Mouse (Mus musculus) G1E (cell line): ENCODE measurements around the gene Hsd17b3. TPM values are rescaled to one million over a fixed set of nuclear protein-coding genes. Genes with fewer than 3 reads are reported as not detected.

Source experiments
- ATAC-seq: 2 replicates; pipeline ENCODE4 v1.8.0; 2016; ENCODE audit warnings: mild to moderate bottlenecking; ENCODE audit not compliant: insufficient number of reproducible peaks, poor library complexity, low FRiP score, severe bottlenecking; ENCODE audit errors: extremely low read depth
- DNase-seq: peaks from one replicate; pipeline ENCODE4 v3.0.0; 2012; ENCODE audit warnings: low spot score
- H3K27me3 ChIP-seq: 2 replicates; pipeline ENCODE4 v1.6.1; 2012; ENCODE audit warnings: mild to moderate bottlenecking, low read length, inconsistent platforms; ENCODE audit not compliant: insufficient read depth
- H3K36me3 ChIP-seq: replicated peaks from 2 replicates; pipeline ENCODE3; 2012; ENCODE audit warnings: mild to moderate bottlenecking, inconsistent platforms
- H3K4me1 ChIP-seq: 2 replicates; pipeline ENCODE4 v1.6.1; 2012; ENCODE audit warnings: low read depth, low read length, inconsistent platforms, mixed read lengths; ENCODE audit not compliant: insufficient read depth
- H3K4me3 ChIP-seq: 2 replicates; pipeline ENCODE4 v1.5.1; 2012; ENCODE audit warnings: low read depth, mild to moderate bottlenecking, inconsistent platforms, low read length, moderate library complexity, mixed read lengths
- H3K9me3 ChIP-seq: replicated peaks from 2 replicates; pipeline ENCODE4 v1.6.1; 2012; ENCODE audit warnings: inconsistent platforms
- CTCF ChIP-seq: IDR thresholded peaks from 2 replicates; pipeline ENCODE4 v1.5.1; 2012; ENCODE audit warnings: low read depth, low read length, inconsistent platforms, mixed read lengths
- GATA1 ChIP-seq: IDR thresholded peaks from 2 replicates; pipeline ENCODE4 v1.6.1; 2012; ENCODE audit warnings: borderline replicate concordance, low read length, inconsistent platforms, mixed read lengths
- GATA2 ChIP-seq: IDR thresholded peaks from 2 replicates; pipeline ENCODE4 v1.6.1; 2012; ENCODE audit warnings: low read depth, low read length, inconsistent platforms, borderline replicate concordance
- POLR2AphosphoS5 ChIP-seq: IDR thresholded peaks from 2 replicates; pipeline ENCODE4 v1.6.1; 2012; ENCODE audit warnings: low read depth, low read length, inconsistent platforms; ENCODE audit not compliant: insufficient replicate concordance
- TAL1 ChIP-seq: conservative IDR thresholded peaks from 2 replicates; pipeline ENCODE4 v1.6.1; 2012; ENCODE audit warnings: low read depth, low read length, inconsistent platforms, mixed read lengths
- polyA plus RNA-seq: library from polyadenylated mRNA; stranded (reverse); fragments of >175 nt; gene quantifications from 2 replicates; pipeline ENCODE4 v1.2.3, GENCODE M21; 2012
- total RNA-seq, 2 experiments: library from RNA; stranded (forward) in 1 of 2; stranded (reverse) in 1 of 2; fragments of 200-1000 nt in 1 of 2; fragments of >200 nt in 1 of 2; fragmentation: Nextera tagmentation in 1 of 2; gene quantifications; 2 replicates each; pipeline ENCODE4 v1.2.3; 2014 to 2017

Hsd17b3 gene
- total and polyA plus RNA-seq, 3 experiments: 0.22 TPM; not detected in 2

DNA sequence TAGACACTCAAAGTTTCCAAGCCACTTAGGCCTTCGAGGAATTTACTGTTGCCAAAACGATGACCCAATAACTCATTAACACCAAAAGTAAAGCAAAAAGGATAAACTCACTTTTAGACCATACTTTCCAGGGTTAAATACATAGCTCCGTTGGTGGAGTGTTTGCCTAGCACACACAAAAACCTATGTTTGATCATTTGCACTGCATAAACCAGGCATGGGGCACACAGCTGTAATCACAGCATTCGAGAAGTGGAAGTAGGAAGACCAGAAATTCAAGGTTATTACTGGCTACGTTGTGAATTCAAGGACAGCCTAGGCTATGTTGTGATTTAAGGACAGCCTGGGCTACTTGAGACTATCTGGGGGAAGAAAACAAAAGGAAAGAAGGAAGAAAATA, 1.2 kb upstream of the Hsd17b3 start:
- H3K4me1 ChIP-seq: no peaks in the 10 kb centered on the region
- TF ChIP-seq POLR2AphosphoS5 (no peak), GATA1 (no peak), TAL1 (no peak), GATA2 (no peak), CTCF (no peak)
- H3K36me3 ChIP-seq: no peaks in the 10 kb centered on the region
- no peaks in the 10 kb centered on the region for H3K9me3 ChIP-seq
- no peak for DNase-seq
- H3K27me3 ChIP-seq: peaks cover 3% of the 10 kb centered on the region
- H3K4me3 ChIP-seq: no peak overlapping the region
- ATAC-seq: no peak

DNA sequence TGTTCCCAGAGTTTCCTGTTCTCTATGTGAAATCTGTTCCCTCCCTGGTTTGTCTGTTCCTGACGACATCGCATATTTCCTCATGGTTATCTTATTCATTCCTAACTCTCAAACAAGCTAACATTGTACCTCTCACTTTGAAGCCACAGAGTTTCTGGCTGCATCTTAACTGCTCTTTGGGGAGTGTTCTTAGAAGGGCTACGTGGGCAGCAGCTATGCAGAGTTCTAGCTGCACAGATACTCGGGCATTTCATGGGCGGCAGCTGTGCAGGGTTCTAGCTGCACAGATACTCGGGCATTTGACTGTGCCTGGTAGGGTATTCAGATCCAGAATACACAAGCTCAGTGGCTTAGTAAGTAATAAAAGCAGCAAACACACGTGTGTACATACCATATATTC, 973 bp downstream of the Hsd17b3 start:
- TF ChIP-seq GATA1 (no peak), POLR2AphosphoS5 (no peak), GATA2 (no peak), TAL1 (no peak), CTCF (no peak)
- Histone ChIP-seq H3K4me1 (no peaks in the 10 kb centered on the region), H3K4me3 (no peak overlapping the region), H3K27me3 (peaks cover 3% of the 10 kb centered on the region), H3K36me3 (no peaks in the 10 kb centered on the region), H3K9me3 (no peaks in the 10 kb centered on the region)
- DNase-seq: no peak
- ATAC-seq: no peak

DNA sequence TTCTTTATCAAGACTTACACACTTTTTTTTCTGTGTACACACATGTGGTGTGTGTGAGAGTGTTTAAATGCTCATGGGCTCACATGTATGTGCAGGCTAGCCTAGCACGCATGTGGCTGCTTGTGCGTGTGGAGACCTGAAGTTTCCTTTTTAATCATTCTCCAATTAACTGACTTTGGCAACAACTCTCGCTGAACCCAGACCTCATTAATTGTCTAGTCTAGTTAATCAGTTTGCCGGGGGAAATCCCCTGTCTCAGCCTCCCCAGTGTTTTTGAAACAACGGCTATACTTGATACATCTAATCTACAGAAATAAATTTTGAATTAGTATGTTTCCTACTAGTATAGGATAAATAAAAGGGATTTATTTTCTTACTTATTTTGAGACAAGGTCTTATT, 3.0 kb downstream of the Hsd17b3 start:
- no peaks in the 10 kb centered on the region for H3K9me3 ChIP-seq
- TF ChIP-seq CTCF: no peak
- TF ChIP-seq GATA2: no peak
- TF ChIP-seq TAL1: no peak
- TF ChIP-seq POLR2AphosphoS5: no peak
- no peak for TF ChIP-seq GATA1
- ATAC-seq: no peak

DNA sequence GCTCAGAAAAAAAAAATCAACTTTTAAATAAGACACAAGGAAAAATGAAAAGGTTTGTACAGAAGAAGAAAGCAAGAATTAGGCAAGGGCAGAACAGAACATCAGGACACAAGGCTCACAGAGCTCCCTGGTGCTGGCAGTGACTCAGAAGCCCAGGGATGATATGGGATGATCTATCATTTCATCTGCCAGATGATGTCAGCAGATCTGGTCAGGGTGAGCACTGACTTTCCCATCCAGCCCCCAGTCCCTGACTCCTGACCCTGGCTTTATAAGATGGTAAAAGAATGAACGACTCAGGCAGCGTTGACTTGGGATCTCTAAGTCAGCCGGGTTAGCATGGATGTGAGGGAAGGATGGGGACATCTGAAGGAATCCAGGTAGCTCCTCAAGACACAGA, 5.7 kb downstream of the Hsd17b3 start:
- TF ChIP-seq TAL1 (no peak), GATA1 (no peak), CTCF (no peak), POLR2AphosphoS5 (no peak), GATA2 (no peak)
- no peak for DNase-seq

More for the DNA sequence above, 3.0 kb downstream of the Hsd17b3 start:
- Histone ChIP-seq H3K27me3 (peaks cover 7% of the 10 kb centered on the region), H3K4me3 (no peak overlapping the region), H3K4me1 (no peaks in the 10 kb centered on the region), H3K36me3 (no peaks in the 10 kb centered on the region)
- DNase-seq: no peak

DNA sequence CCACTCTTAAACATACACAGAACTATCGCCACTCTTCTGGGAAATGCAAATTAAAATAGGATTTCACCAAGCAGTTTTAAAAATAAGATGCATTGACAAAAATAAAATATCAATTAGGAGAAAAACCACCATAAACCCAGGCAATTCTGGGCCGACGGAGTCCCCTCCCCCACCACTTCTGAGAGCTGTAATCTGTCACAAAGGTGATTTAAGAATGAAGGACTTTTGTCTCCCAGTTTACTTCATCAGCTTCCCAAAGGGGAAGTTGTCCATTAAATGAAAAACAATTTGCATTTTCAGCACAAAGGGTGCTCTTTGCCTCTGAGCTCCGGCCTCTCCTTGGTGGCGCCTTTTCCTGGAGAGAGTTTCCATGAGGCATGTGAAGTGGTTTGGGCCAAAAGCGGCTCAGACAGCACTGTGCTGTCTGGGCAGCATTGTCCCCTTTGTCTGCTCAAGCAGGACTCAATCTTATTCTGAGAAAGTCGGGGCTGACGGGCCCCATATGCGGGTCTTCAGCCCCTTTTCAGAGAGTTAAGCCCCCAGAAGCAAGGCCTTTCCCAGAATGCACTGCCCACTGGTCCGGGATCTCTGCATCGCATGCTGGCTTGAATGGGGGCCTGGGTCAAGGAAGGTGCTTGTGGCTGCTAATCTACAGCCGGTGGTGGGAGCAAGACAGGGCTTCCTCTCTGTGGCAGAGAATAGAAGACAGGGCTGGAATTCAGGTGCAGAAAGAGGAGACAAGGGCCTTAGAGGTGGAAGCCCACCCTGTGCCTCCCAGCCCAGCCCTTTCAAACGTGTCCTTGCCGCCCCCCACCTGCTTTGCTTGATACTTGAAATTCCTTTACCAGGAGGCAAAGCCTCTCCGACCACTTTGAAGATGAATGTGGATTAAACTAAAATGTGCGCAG, 7.8 kb downstream of the Hsd17b3 start:
- ATAC-seq: no peak
- no peak for DNase-seq
- H3K9me3 ChIP-seq: no peaks in the 10 kb centered on the region
- no peaks in the 10 kb centered on the region for H3K36me3 ChIP-seq
- H3K4me3 ChIP-seq: no peak overlapping the region
- no peaks in the 10 kb centered on the region for H3K4me1 ChIP-seq
- TF ChIP-seq GATA1 (no peak), CTCF (no peak), POLR2AphosphoS5 (no peak), GATA2 (no peak)
- H3K27me3 ChIP-seq: peaks cover 14% of the 10 kb centered on the region

More for the DNA sequence above, 5.7 kb downstream of the Hsd17b3 start:
- Histone ChIP-seq H3K27me3 (peaks cover 14% of the 10 kb centered on the region), H3K9me3 (no peaks in the 10 kb centered on the region), H3K36me3 (no peaks in the 10 kb centered on the region), H3K4me3 (no peak overlapping the region), H3K4me1 (no peaks in the 10 kb centered on the region)
- no peak for ATAC-seq

DNA sequence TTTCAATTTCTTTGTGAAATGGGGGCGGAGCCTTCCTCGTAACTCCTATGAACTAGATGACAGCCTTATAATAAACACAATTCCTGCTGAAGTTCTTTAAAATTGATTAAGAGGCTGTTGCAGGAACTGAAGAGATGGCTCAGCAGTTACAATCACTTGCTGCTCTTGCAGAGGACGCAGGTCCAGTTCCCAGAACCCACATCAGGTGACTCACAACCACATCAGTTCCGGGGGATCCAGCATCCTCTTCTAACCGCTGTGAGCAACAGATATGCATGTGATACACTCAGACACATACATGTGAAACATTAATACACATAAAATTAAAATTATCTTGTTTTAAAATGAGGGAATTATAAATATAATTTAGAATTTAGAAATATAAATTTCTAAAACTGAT, 11.4 kb downstream of the Hsd17b3 start:
- Histone ChIP-seq H3K36me3 (no peaks in the 10 kb centered on the region), H3K9me3 (no peaks in the 10 kb centered on the region), H3K4me1 (no peaks in the 10 kb centered on the region), H3K4me3 (no peak overlapping the region), H3K27me3 (peaks cover 14% of the 10 kb centered on the region)
- TF ChIP-seq TAL1 (no peak), POLR2AphosphoS5 (no peak), GATA2 (no peak), CTCF (no peak), GATA1 (no peak)
- ATAC-seq (no peak), DNase-seq (no peak)

DNA sequence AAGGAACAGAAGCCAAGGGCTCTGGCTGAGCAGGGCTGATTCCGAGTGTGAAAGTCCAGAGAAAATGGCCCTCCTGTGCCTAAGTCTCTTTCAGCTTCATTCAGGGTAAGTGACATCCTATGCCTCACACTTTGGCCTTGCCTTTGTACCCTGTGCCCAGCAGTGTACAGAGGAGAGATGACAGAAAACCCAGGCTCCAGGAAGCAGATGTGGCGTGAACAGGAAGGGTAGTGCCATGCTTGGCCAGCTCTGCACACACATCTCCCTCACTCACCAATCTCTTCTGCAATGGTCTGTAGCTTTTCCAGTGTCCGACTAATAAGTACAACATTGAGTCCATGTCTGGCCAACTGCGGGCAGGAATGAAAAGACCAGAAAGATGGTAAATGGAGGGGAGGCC, 13.0 kb downstream of the Hsd17b3 start:
- Histone ChIP-seq H3K4me1 (no peaks in the 10 kb centered on the region), H3K27me3 (peaks cover 10% of the 10 kb centered on the region), H3K4me3 (no peak overlapping the region), H3K36me3 (no peaks in the 10 kb centered on the region), H3K9me3 (no peaks in the 10 kb centered on the region)
- no peak for ATAC-seq
- no peak for DNase-seq
- TF ChIP-seq GATA1 (no peak), GATA2 (no peak), TAL1 (no peak), CTCF (no peak), POLR2AphosphoS5 (no peak)
